Mouse (Mus musculus): ENCODE measurements at regions not wholly inside any gene's neighbourhood (a gene's known extent, or its start where the extent isn't known, plus 50 kb on each side); places are given as distances from the start of the nearest gene placed in this dataset.

DNA sequence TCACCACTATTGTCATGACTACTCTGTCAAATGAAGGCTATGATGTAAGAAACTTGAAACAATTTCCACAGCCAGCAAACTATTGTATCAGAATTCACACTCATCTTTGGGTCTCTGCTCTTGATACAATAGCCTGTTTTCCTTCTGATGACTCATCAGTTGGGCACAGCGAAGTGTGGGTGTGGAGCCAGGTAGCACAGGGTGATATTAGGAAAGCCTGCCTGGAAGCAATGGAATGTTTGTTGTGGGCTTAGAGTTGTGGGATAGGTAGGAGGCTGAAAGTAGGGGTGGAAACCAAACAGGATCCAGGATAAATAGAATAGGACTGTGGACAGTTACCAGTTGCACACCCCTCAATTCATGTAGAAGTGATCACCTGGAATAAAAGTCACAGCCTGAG is 194.4 kb upstream of the Ccdc54 start:
- Histone ChIP-seq H3K4me3 (ENCODE audit: control insufficient read depth in 1 of 2, insufficient read depth in 1 of 2, low read depth in 2 of 2, low read length in 2 of 2) (no peak overlapping the region), H3K36me3 (ENCODE audit: control insufficient read depth in 1 of 2, insufficient read depth in 2 of 2, low read length in 2 of 2) (no peaks in the 10 kb centered on the region), H3K9ac (ENCODE audit: control insufficient read depth, low read depth, low read length, poor library complexity, severe bottlenecking) (no peak overlapping the region), H3K79me2 (ENCODE audit: control insufficient read depth, insufficient read depth, low read length, poor library complexity) (no peaks in the 10 kb centered on the region), H3K4me1 (ENCODE audit: control insufficient read depth in 1 of 2, insufficient read depth in 2 of 2, low read length in 2 of 2) (no peaks in the 10 kb centered on the region), H3K27ac (ENCODE audit: control insufficient read depth, low read depth, low read length) (no peak overlapping the region), H3K27me3 (ENCODE audit: control insufficient read depth in 1 of 2, insufficient read depth in 2 of 2, low read length in 2 of 2) (peaks cover 0 to 9% of the 10 kb centered on the region in 2 experiments; a peak in 3 of 4 replicates), H3K9me3 (replicated peaks; ENCODE audit: insufficient read depth, low read length) (no peaks in the 10 kb centered on the region)
- no peak for DNase-seq (ENCODE audit: low read depth, low spot score)
- TF ChIP-seq NELFE (IDR thresholded peaks at IDR 0.05; ENCODE audit: low read depth, low read length) (no peak), E2F4 (IDR thresholded peaks at IDR 0.05; ENCODE audit: borderline replicate concordance, low read depth, low read length) (no peak), MAZ (IDR thresholded peaks at IDR 0.05; ENCODE audit: low read depth, low read length) (no peak)

DNA sequence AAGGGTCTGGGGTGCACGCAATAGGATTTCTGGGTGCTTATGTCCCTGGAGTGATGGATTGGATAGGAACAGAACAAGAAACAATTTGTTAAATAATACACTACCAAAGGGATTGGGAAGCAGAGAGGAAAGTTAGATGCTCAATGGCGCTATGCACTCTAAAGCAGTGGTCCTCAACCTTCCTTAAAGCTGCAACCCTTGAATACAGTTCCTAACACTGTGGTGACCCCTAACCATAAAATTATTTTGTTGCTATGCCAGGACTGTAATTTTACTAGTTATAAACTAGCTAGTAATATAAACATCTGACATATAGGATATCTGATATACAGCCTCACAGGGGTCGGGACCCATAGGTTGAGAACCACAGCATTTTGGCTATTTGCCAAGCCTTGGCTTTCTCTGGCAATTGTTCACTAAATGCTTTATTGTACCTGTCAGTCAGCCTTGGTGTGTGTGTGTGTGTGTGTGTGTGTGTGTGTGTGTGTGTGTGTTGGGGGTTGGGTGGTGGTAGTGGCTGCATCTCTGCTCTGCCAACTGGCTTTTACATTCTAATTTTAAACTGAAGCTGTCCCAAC is 193.8 kb upstream of the Ccdc54 start:
- H3K36me3 ChIP-seq (ENCODE audit: control insufficient read depth in 1 of 2, insufficient read depth in 2 of 2, low read length in 2 of 2) = no peaks in the 10 kb centered on the region
- no peak for TF ChIP-seq NELFE (IDR thresholded peaks at IDR 0.05; ENCODE audit: low read depth, low read length)
- TF ChIP-seq JUND (IDR thresholded peaks at IDR 0.05; ENCODE audit: low read depth, low read length) = no peak
- TF ChIP-seq SIN3A (IDR thresholded peaks at IDR 0.05; ENCODE audit: low read length) = no peak
- TF ChIP-seq ELF1 (IDR thresholded peaks at IDR 0.05; ENCODE audit: low read depth, low read length) = no peak
- TF ChIP-seq TAL1 (IDR thresholded peaks at IDR 0.05; ENCODE audit: low read length) = no peak
- TF ChIP-seq USF1 (IDR thresholded peaks at IDR 0.05; ENCODE audit: low read depth, low read length) = no peak
- no peak overlapping the region for H3K9ac ChIP-seq (ENCODE audit: control insufficient read depth, low read depth, low read length, poor library complexity, severe bottlenecking)
- H3K27me3 ChIP-seq (ENCODE audit: control insufficient read depth in 1 of 2, insufficient read depth in 2 of 2, low read length in 2 of 2) = peaks cover 0 to 9% of the 10 kb centered on the region in 2 experiments; a peak in 3 of 4 replicates
- H3K79me2 ChIP-seq (ENCODE audit: control insufficient read depth, insufficient read depth, low read length, poor library complexity) = no peaks in the 10 kb centered on the region
- H3K27ac ChIP-seq (ENCODE audit: control insufficient read depth, low read depth, low read length) = no peak overlapping the region
- no peak overlapping the region for H3K4me3 ChIP-seq (ENCODE audit: control insufficient read depth in 1 of 2, insufficient read depth in 1 of 2, low read depth in 2 of 2, low read length in 2 of 2)
- DNase-seq (ENCODE audit: low read depth, low spot score) = no peak
- H3K9me3 ChIP-seq (replicated peaks; ENCODE audit: insufficient read depth, low read length) = no peaks in the 10 kb centered on the region
- no peaks in the 10 kb centered on the region for H3K4me1 ChIP-seq (ENCODE audit: control insufficient read depth in 1 of 2, insufficient read depth in 2 of 2, low read length in 2 of 2)

DNA sequence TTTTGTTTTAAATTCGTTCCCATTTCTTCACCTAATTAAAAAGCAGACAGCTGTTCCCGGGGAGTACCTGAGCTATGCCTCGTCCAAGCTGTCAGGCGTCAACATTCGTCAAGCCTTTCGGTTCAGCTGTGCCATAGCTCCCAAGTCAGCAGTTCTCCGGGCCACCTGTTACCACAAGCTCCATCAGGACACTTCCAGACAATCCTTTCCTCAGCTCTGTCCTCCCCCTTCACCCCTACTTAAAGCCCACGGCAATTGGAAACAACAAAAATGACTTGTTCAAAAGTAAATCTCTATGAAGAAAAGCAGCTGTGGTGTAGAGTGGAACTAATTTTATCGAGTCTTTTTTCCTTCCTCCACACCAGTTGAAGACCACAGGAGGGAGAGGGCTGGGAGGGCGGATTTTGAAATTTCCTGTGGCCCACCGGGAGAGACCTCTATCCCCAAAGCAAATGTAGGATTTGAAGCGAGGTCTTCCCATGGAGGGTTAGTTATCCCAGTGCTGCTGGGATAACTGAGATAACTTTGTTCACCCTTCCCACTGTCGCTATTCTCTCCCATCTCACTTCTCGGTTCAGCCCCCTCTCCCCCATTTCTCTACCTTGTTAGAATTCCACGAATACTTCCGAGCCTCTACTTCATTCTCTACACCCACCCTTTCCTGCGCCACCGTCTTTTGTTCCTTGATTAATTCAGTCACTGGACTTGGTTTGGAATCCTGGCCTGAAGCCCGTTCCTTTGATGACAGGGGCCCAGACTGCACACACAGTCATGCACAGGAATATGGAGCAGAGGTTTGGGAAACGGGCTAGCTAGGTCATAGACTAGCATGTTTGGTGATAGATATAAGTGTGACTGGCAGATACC is 193.1 kb upstream of the Ccdc54 start:
- H3K36me3 ChIP-seq (ENCODE audit: control insufficient read depth in 1 of 2, insufficient read depth in 2 of 2, low read length in 2 of 2) = no peaks in the 10 kb centered on the region
- H3K9me3 ChIP-seq (replicated peaks; ENCODE audit: insufficient read depth, low read length) = no peaks in the 10 kb centered on the region
- H3K4me1 ChIP-seq (ENCODE audit: control insufficient read depth in 1 of 2, insufficient read depth in 2 of 2, low read length in 2 of 2) = no peaks in the 10 kb centered on the region
- DNase-seq (ENCODE audit: low read depth, low spot score) = no peak
- H3K27ac ChIP-seq (ENCODE audit: control insufficient read depth, low read depth, low read length) = no peak overlapping the region
- no peak for TF ChIP-seq MYB (IDR thresholded peaks at IDR 0.05; ENCODE audit: low read depth, low read length)
- TF ChIP-seq GABPA (IDR thresholded peaks at IDR 0.05; ENCODE audit: low read depth, low read length) = no peak
- peaks cover 0 to 9% of the 10 kb centered on the region in 2 experiments; a peak in 3 of 4 replicates for H3K27me3 ChIP-seq (ENCODE audit: control insufficient read depth in 1 of 2, insufficient read depth in 2 of 2, low read length in 2 of 2)
- no peaks in the 10 kb centered on the region for H3K79me2 ChIP-seq (ENCODE audit: control insufficient read depth, insufficient read depth, low read length, poor library complexity)
- no peak overlapping the region for H3K9ac ChIP-seq (ENCODE audit: control insufficient read depth, low read depth, low read length, poor library complexity, severe bottlenecking)
- no peak overlapping the region for H3K4me3 ChIP-seq (ENCODE audit: control insufficient read depth in 1 of 2, insufficient read depth in 1 of 2, low read depth in 2 of 2, low read length in 2 of 2)

All from MEL (cell line).